Mouse (Mus musculus) fat pad, adult 2 months (tissue): ENCODE data around the gene Rint1.

Source experiments
- DNase-seq: peaks from one replicate; pipeline ENCODE4 v3.0.0-alpha.2; 2011; ENCODE audit warnings: low read depth, low spot score; ENCODE audit errors: extremely low read depth

The Rint1 gene

DNA sequence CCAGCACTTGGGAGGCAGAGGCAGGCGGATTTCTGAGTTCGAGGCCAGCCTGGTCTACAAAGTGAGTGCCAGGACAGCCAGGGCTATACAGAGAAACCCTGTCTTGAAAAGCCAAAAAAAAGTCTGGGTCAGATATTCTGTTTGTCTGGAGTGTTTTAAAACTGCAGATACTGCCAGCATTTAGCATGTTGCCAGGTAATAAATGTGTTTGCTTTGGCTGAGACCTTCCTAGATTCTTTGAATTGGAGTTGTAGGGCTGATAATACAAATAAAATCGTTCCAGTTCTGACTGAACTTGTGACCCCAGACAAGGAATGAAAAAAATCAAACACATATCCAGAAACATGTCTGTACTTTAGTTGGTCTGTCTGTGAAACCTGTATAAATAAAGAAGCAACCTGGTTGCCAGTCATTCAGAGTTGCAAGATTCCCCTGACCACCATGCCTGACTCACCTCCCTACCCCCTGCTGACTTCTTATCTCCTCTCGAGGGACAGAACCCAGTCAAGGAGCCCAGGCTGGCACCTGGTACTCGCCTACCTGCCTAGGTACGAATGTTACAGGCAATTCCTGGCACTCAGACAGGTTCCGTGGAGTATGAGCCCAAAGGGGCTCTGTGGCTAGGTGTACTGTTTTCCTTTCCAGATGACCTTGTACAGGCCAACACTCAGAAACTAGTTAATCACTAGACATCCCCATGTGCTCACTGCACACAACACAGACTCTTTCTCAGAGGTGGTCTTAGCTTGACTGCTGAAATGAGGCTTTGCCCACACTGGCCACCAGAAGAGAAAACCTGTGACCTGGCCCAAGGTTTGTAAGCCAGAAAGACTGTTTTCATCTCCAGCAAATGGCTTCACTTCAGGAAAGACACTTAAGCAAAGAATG, 75.9 kb downstream of the Rint1 start:
- no peak for DNase-seq

- no peak for DNase-seq
Measured at GRCm38 (mm10) chr5:23864054-23864965, 76.8 kb downstream of the Rint1 start.

- DNase-seq = no peak
Measured at GRCm38 (mm10) chr5:23865941-23866340, 78.4 kb downstream of the Rint1 start.
